Mouse (Mus musculus): ENCODE results near the gene Mroh2a. TPM values are rescaled to one million over a fixed set of nuclear protein-coding genes. Genes with fewer than 3 reads are reported as not detected.

The Mroh2a gene
- polyA plus RNA-seq, 1 experiment from 2014 or later = 1.2 TPM

GRCm38 (mm10) chr1:88230981-88231802 lies 4.4 kb downstream of the Mroh2a start:
- H3K36me3 ChIP-seq = no peaks in the 10 kb centered on the region
- no peaks in the 10 kb centered on the region for H3K4me1 ChIP-seq
- H3K9ac ChIP-seq = no peak overlapping the region
- no peak for ATAC-seq (ENCODE audit: insufficient number of reproducible peaks, insufficient read depth, low FRiP score, low TSS enrichment, low read depth)
- H3K4me2 ChIP-seq = no peak overlapping the region
- H3K4me3 ChIP-seq = no peak overlapping the region
- H3K9me3 ChIP-seq = peaks cover 98% of the 10 kb centered on the region
- no peak overlapping the region for H3K27ac ChIP-seq
- 72% methylated on average over 6 of the region's 6 CpGs for WGBS
- no peaks in the 10 kb centered on the region for H3K27me3 ChIP-seq

- H3K36me3 ChIP-seq = no peaks in the 10 kb centered on the region
- H3K27me3 ChIP-seq = no peaks in the 10 kb centered on the region
- no peak overlapping the region for H3K9ac ChIP-seq
- H3K4me3 ChIP-seq = no peak overlapping the region
- H3K4me2 ChIP-seq = no peak overlapping the region
- WGBS = 68% methylated on average over 7 of the region's 7 CpGs
- no peaks in the 10 kb centered on the region for H3K4me1 ChIP-seq
- H3K9me3 ChIP-seq = peaks cover 95% of the 10 kb centered on the region
- no peak overlapping the region for H3K27ac ChIP-seq
- no peak for ATAC-seq (ENCODE audit: insufficient number of reproducible peaks, insufficient read depth, low FRiP score, low TSS enrichment, low read depth)
Measured at GRCm38 (mm10) chr1:88231803-88232499, 5.2 kb downstream of the Mroh2a start.

GRCm38 (mm10) chr1:88232664-88233380 lies 6.0 kb downstream of the Mroh2a start:
- ATAC-seq (ENCODE audit: insufficient number of reproducible peaks, insufficient read depth, low FRiP score, low TSS enrichment, low read depth) = no peak
- Histone ChIP-seq H3K27me3 (no peaks in the 10 kb centered on the region), H3K36me3 (no peaks in the 10 kb centered on the region), H3K9me3 (peaks cover 96% of the 10 kb centered on the region), H3K9ac (no peak overlapping the region), H3K4me2 (no peak overlapping the region), H3K27ac (no peak overlapping the region), H3K4me1 (no peaks in the 10 kb centered on the region), H3K4me3 (no peak overlapping the region)
- 56% methylated on average over 3 of the region's 3 CpGs for WGBS

GRCm38 (mm10) chr1:88233421-88234247 lies 6.8 kb downstream of the Mroh2a start:
- Histone ChIP-seq H3K36me3 (no peaks in the 10 kb centered on the region), H3K4me3 (no peak overlapping the region), H3K4me2 (no peak overlapping the region), H3K27ac (no peak overlapping the region), H3K9me3 (peaks cover 95% of the 10 kb centered on the region), H3K4me1 (no peaks in the 10 kb centered on the region), H3K9ac (no peak overlapping the region), H3K27me3 (no peaks in the 10 kb centered on the region)
- no peak for ATAC-seq (ENCODE audit: insufficient number of reproducible peaks, insufficient read depth, low FRiP score, low TSS enrichment, low read depth)
- 67% methylated on average over 14 of the region's 14 CpGs for WGBS

- H3K4me2 ChIP-seq = no peak overlapping the region
- no peaks in the 10 kb centered on the region for H3K36me3 ChIP-seq
- H3K9ac ChIP-seq = no peak overlapping the region
- H3K27me3 ChIP-seq = no peaks in the 10 kb centered on the region
- ATAC-seq (ENCODE audit: insufficient number of reproducible peaks, insufficient read depth, low FRiP score, low TSS enrichment, low read depth) = no peak
- 64% methylated on average over 4 of the region's 4 CpGs for WGBS
- H3K4me1 ChIP-seq = no peaks in the 10 kb centered on the region
- H3K27ac ChIP-seq = no peak overlapping the region
- no peak overlapping the region for H3K4me3 ChIP-seq
- peaks cover 95% of the 10 kb centered on the region for H3K9me3 ChIP-seq
Measured at GRCm38 (mm10) chr1:88234248-88234610, 7.4 kb downstream of the Mroh2a start.

- no peak overlapping the region for H3K4me2 ChIP-seq
- peaks cover 95% of the 10 kb centered on the region for H3K9me3 ChIP-seq
- no peaks in the 10 kb centered on the region for H3K27me3 ChIP-seq
- 44% methylated on average over 5 of the region's 5 CpGs for WGBS
- H3K4me1 ChIP-seq = no peaks in the 10 kb centered on the region
- no peak overlapping the region for H3K27ac ChIP-seq
- no peak for ATAC-seq (ENCODE audit: insufficient number of reproducible peaks, insufficient read depth, low FRiP score, low TSS enrichment, low read depth)
- no peaks in the 10 kb centered on the region for H3K36me3 ChIP-seq
- H3K9ac ChIP-seq = no peak overlapping the region
- no peak overlapping the region for H3K4me3 ChIP-seq
Measured at GRCm38 (mm10) chr1:88234646-88235045, 7.9 kb downstream of the Mroh2a start.

- WGBS = 60% methylated on average over 11 of the region's 11 CpGs
- no peak overlapping the region for H3K27ac ChIP-seq
Measured at GRCm38 (mm10) chr1:88235046-88235893, 8.5 kb downstream of the Mroh2a start.

GRCm38 (mm10) chr1:88235894-88236415 lies 9.2 kb downstream of the Mroh2a start:
- Histone ChIP-seq H3K27ac (no peak overlapping the region), H3K27me3 (no peaks in the 10 kb centered on the region), H3K9me3 (peaks cover 95% of the 10 kb centered on the region), H3K4me1 (no peaks in the 10 kb centered on the region), H3K4me2 (no peak overlapping the region), H3K4me3 (no peak overlapping the region), H3K9ac (no peak overlapping the region), H3K36me3 (no peaks in the 10 kb centered on the region)
- WGBS = 57% methylated on average over 4 of the region's 4 CpGs
- ATAC-seq (ENCODE audit: insufficient number of reproducible peaks, insufficient read depth, low FRiP score, low TSS enrichment, low read depth) = no peak

More at GRCm38 (mm10) chr1:88235046-88235893, 8.5 kb downstream of the Mroh2a start:
- no peaks in the 10 kb centered on the region for H3K27me3 ChIP-seq
- no peak overlapping the region for H3K4me3 ChIP-seq
- peaks cover 95% of the 10 kb centered on the region for H3K9me3 ChIP-seq
- peak; percentile 4; the same call in 1 of the 2 replicates for ATAC-seq (ENCODE audit: insufficient number of reproducible peaks, insufficient read depth, low FRiP score, low TSS enrichment, low read depth)
- no peaks in the 10 kb centered on the region for H3K36me3 ChIP-seq
- no peak overlapping the region for H3K4me2 ChIP-seq
- H3K9ac ChIP-seq = no peak overlapping the region
- H3K4me1 ChIP-seq = no peaks in the 10 kb centered on the region

GRCm38 (mm10) chr1:88237311-88237710 lies 10.5 kb downstream of the Mroh2a start:
- no peak overlapping the region for H3K4me2 ChIP-seq
- no peak overlapping the region for H3K4me3 ChIP-seq
- H3K9ac ChIP-seq = no peak overlapping the region
- no peaks in the 10 kb centered on the region for H3K27me3 ChIP-seq
- no peaks in the 10 kb centered on the region for H3K36me3 ChIP-seq
- H3K9me3 ChIP-seq = peaks cover 92% of the 10 kb centered on the region
- no peak for ATAC-seq (ENCODE audit: insufficient number of reproducible peaks, insufficient read depth, low FRiP score, low TSS enrichment, low read depth)
- no peak overlapping the region for H3K27ac ChIP-seq
- 82% methylated on average over 5 of the region's 5 CpGs for WGBS
- H3K4me1 ChIP-seq = no peaks in the 10 kb centered on the region

GRCm38 (mm10) chr1:88238771-88239170 lies 12.0 kb downstream of the Mroh2a start:
- Histone ChIP-seq H3K9me3 (peaks cover 92% of the 10 kb centered on the region), H3K27ac (no peak overlapping the region), H3K4me3 (no peak overlapping the region), H3K4me2 (no peak overlapping the region), H3K9ac (no peak overlapping the region), H3K27me3 (no peaks in the 10 kb centered on the region), H3K4me1 (no peaks in the 10 kb centered on the region), H3K36me3 (no peaks in the 10 kb centered on the region)
- no peak for ATAC-seq (ENCODE audit: insufficient number of reproducible peaks, insufficient read depth, low FRiP score, low TSS enrichment, low read depth)
- 76% methylated on average over 6 of the region's 6 CpGs for WGBS

Data from embryonic facial prominence, embryonic 13.5 days (tissue).